Mouse (Mus musculus): ENCODE measurements around the gene Slc35a2.

Slc35a2 gene

GRCm38 (mm10) chrX:7883841-7884567 lies at the start of gene Slc35a2:
Slc35a2 (plus strand) TSS chrX:7884028.
- peak; percentile 95 for DNase-seq (ENCODE audit: low read depth)

- DNase-seq (ENCODE audit: low read depth): peak; percentile 81
These were observed 46.7 kb upstream of the Slc35a2 start for GRCm38 (mm10) chrX:7837146-7837545.

GRCm38 (mm10) chrX:7840842-7841162 lies 43.0 kb upstream of the Slc35a2 start:
- DNase-seq (ENCODE audit: low read depth): no peak

- DNase-seq (ENCODE audit: low read depth): peak; percentile 99
These were observed 42.4 kb upstream of the Slc35a2 start, which contains the start of gene Otud5 for GRCm38 (mm10) chrX:7841163-7842162. Otud5 (plus strand) TSS chrX:7841364.

GRCm38 (mm10) chrX:7842318-7842717 lies 41.5 kb upstream of the Slc35a2 start:
- no peak for DNase-seq (ENCODE audit: low read depth)

- DNase-seq (ENCODE audit: low read depth): no peak
These were observed 36.0 kb upstream of the Slc35a2 start for GRCm38 (mm10) chrX:7847845-7848244.

- peak; percentile 77 for DNase-seq (ENCODE audit: low read depth)
These were observed 29.2 kb upstream of the Slc35a2 start for GRCm38 (mm10) chrX:7854578-7854977.

GRCm38 (mm10) chrX:7859191-7859753 lies 24.6 kb upstream of the Slc35a2 start:
- peak; percentile 88 for DNase-seq (ENCODE audit: low read depth)

GRCm38 (mm10) chrX:7863181-7863580 lies 20.6 kb upstream of the Slc35a2 start:
- DNase-seq (ENCODE audit: low read depth): no peak

GRCm38 (mm10) chrX:7864551-7864950 lies 19.3 kb upstream of the Slc35a2 start:
- no peak for DNase-seq (ENCODE audit: low read depth)

- peak; percentile 54 for DNase-seq (ENCODE audit: low read depth)
These were observed 18.5 kb upstream of the Slc35a2 start for GRCm38 (mm10) chrX:7865343-7865742.

- DNase-seq (ENCODE audit: low read depth): no peak
These were observed 18.0 kb upstream of the Slc35a2 start for GRCm38 (mm10) chrX:7865786-7866185.

GRCm38 (mm10) chrX:7867141-7867540 lies 16.7 kb upstream of the Slc35a2 start:
- DNase-seq (ENCODE audit: low read depth): no peak

- DNase-seq (ENCODE audit: low read depth): no peak
These were observed 15.3 kb upstream of the Slc35a2 start for GRCm38 (mm10) chrX:7868506-7868905.

GRCm38 (mm10) chrX:7869826-7870225 lies 14.0 kb upstream of the Slc35a2 start:
- no peak for DNase-seq (ENCODE audit: low read depth)

- peak; percentile 92 for DNase-seq (ENCODE audit: low read depth)
These were observed 5.8 kb upstream of the Slc35a2 start, which contains the start of gene Pim2 for GRCm38 (mm10) chrX:7878007-7878419. Pim2 (plus strand) TSS chrX:7878262.

- DNase-seq (ENCODE audit: low read depth): no peak
These were observed 5.3 kb upstream of the Slc35a2 start for GRCm38 (mm10) chrX:7878495-7878894.

- DNase-seq (ENCODE audit: low read depth): peak; percentile 91
These were observed 4.0 kb upstream of the Slc35a2 start for GRCm38 (mm10) chrX:7879819-7880218.

- peak; percentile 21 for DNase-seq (ENCODE audit: low read depth)
These were observed 14.4 kb downstream of the Slc35a2 start for GRCm38 (mm10) chrX:7898211-7898610.

GRCm38 (mm10) chrX:7898880-7899874 lies 15.3 kb downstream of the Slc35a2 start, which contains the start of the genes Pqbp1 and Timm17b:
Pqbp1 (minus strand) TSS chrX:7899269.
Timm17b (plus strand) TSS chrX:7899357.
- peak; percentile 98 for DNase-seq (ENCODE audit: low read depth)

- DNase-seq (ENCODE audit: low read depth): no peak
These were observed 20.6 kb downstream of the Slc35a2 start for GRCm38 (mm10) chrX:7904441-7904840.

All from 416B (cell line).